Mouse (Mus musculus) heart, embryonic 11.5 days (tissue): ENCODE measurements at regions not wholly inside any gene's neighbourhood (a gene's known extent, or its start where the extent isn't known, plus 50 kb on each side); places are given as distances from the start of the nearest gene placed in this dataset.

Source experiments
- ATAC-seq: fragments of 200-750 bp; cut with Nextera tagmentation; replicated peaks from 2 replicates; pipeline ENCODE4 v1.8.0; 2017; ENCODE audit warnings: moderate library complexity; ENCODE audit not compliant: insufficient number of reproducible peaks, low FRiP score, low TSS enrichment
- H3K27ac ChIP-seq: fragments of 300-500 bp; sonication (generic); 2 replicates; pipeline ENCODE4 v1.5.1; 2014; ENCODE audit warnings: mild to moderate bottlenecking, low read depth, low read length
- H3K27me3 ChIP-seq: fragments of 300-500 bp; sonication (generic); 2 replicates; pipeline ENCODE4 v1.6.1; 2014; ENCODE audit warnings: mild to moderate bottlenecking, low read length, mixed read lengths; ENCODE audit not compliant: control insufficient read depth, insufficient read depth
- H3K36me3 ChIP-seq: fragments of 300-500 bp; sonication (generic); 2 replicates; pipeline ENCODE4 v1.6.1; 2014; ENCODE audit warnings: mild to moderate bottlenecking, low read length, moderate library complexity, mixed read lengths; ENCODE audit not compliant: control insufficient read depth, insufficient read depth
- H3K4me1 ChIP-seq: fragments of 300-500 bp; sonication (generic); 2 replicates; pipeline ENCODE4 v1.6.1; 2014; ENCODE audit warnings: low read length; ENCODE audit not compliant: control insufficient read depth, insufficient read depth
- H3K4me2 ChIP-seq: fragments of 300-500 bp; sonication (generic); 2 replicates; pipeline ENCODE4 v1.6.1; 2014; ENCODE audit warnings: mild to moderate bottlenecking, moderate library complexity
- H3K4me3 ChIP-seq: fragments of 300-500 bp; sonication (generic); 2 replicates; pipeline ENCODE4 v1.5.1; 2014; ENCODE audit warnings: low read depth, low read length
- H3K9ac ChIP-seq: fragments of 300-500 bp; sonication (generic); 2 replicates; pipeline ENCODE4 v1.6.1; 2014; ENCODE audit warnings: mild to moderate bottlenecking, low read depth, low read length, moderate library complexity
- H3K9me3 ChIP-seq: fragments of 300-500 bp; sonication (generic); replicated peaks from 2 replicates; pipeline ENCODE4 v1.6.1; 2016; ENCODE audit warnings: low read length; ENCODE audit not compliant: control insufficient read depth
- WGBS: fragments of 180-500 bp; shearing (Covaris S2); extraction: QIAGEN DNeasy Blood & Tissue Kit; methylation state at CpG from one replicate; pipeline ENCODE4 v1.1.7; 2014; ENCODE audit not compliant: insufficient replicate concordance; 5-methylcytosine and 5-hydroxymethylcytosine counted together

DNA sequence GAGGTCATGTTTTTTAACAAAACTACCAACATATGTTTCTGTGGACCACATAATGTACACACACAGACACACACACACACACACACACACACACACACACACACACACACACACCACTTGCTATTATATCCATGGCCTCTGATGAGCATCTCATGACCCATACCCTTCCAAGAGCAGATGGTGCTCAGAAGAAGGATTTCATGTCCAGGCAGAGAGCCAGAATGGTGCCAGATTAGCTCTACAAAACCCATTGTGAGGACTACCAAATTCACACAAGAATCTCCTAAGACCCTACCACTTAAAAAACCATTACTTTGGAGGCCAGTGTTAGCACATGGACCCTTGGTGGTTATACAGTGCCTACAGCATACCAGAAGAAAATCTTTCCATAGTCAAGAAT is 810.5 kb downstream of the Efnb2 start:
- no peak for ATAC-seq
- no peaks in the 10 kb centered on the region for H3K36me3 ChIP-seq
- no peak overlapping the region for H3K27ac ChIP-seq
- no peaks in the 10 kb centered on the region for H3K4me1 ChIP-seq
- H3K27me3 ChIP-seq: no peaks in the 10 kb centered on the region
- H3K9me3 ChIP-seq: no peaks in the 10 kb centered on the region
- H3K4me3 ChIP-seq: no peak overlapping the region
- H3K4me2 ChIP-seq: no peak overlapping the region
- no peak overlapping the region for H3K9ac ChIP-seq

DNA sequence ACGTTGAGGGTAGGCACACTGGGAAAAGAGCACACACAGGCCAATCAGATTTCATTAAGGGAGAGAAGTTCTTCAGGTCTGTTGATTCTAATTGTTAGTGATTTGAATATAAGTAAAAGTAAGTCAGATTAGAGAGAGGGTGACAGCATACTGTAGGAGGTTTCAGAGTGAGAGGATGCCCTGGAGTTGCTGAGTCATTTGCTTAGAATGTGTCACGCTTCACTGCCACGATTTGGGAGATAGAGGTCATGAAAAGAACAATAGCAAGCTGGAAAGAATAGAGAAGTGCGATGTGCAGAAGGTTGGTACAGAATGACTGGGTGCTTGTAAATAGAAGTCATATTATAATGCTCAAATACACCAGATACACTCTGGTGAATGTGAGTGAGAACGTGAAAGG is 829.1 kb downstream of the Efnb2 start:
- no peaks in the 10 kb centered on the region for H3K4me1 ChIP-seq
- WGBS: 61% methylated on average over 5 of the region's 5 CpGs
- H3K4me3 ChIP-seq: no peak overlapping the region
- H3K27ac ChIP-seq: no peak overlapping the region
- H3K27me3 ChIP-seq: no peaks in the 10 kb centered on the region
- no peak overlapping the region for H3K4me2 ChIP-seq
- ATAC-seq: no peak
- no peak overlapping the region for H3K9ac ChIP-seq
- H3K36me3 ChIP-seq: no peaks in the 10 kb centered on the region
- no peaks in the 10 kb centered on the region for H3K9me3 ChIP-seq

DNA sequence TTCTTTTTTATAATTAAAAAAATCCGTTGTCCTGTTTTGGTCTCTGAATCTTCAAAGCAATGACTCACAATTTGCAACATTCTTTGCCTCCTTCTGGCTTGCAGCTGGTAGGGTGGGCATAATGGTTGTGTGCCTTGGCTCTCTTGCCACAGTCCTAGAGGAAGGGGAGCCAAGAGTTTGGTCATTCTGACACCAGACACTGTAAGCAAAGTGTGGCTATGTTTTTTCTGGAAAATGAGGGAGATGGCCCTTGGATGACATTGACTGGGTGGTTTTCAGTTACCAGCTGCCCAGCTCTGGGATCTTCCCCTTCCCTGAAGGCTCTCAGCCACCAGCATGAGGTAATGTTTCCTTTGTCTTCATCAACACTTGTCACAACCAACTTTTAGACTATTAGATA is 833.2 kb downstream of the Efnb2 start:
- Histone ChIP-seq H3K4me1 (no peaks in the 10 kb centered on the region), H3K9me3 (no peaks in the 10 kb centered on the region), H3K27me3 (no peaks in the 10 kb centered on the region), H3K36me3 (no peaks in the 10 kb centered on the region), H3K4me3 (no peak overlapping the region), H3K9ac (no peak overlapping the region), H3K27ac (no peak overlapping the region), H3K4me2 (no peak overlapping the region)
- ATAC-seq: no peak
- WGBS: 68% methylated on average over 1 of the region's 1 CpGs

DNA sequence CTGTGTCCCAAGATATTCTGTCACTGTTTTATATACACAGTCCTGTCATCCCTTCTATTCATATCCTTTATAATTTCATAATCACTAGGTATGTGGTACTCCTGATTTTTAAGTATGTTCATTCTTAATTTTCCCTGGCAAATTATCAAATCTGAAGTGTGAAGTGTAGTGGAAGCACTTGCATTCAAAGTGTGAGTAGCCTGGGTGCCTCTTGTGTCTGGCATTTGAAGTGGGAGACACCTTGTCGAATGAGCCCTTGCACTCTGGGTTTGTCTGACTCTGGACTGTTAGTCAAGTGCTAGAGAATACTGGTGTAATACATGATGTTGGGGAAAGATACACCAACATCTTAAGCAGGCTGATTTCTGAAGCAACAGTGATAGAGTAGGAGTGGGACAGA is 852.6 kb downstream of the Efnb2 start:
- H3K4me2 ChIP-seq: no peak overlapping the region
- H3K9ac ChIP-seq: no peak overlapping the region
- H3K27me3 ChIP-seq: no peaks in the 10 kb centered on the region
- no peak for ATAC-seq
- no peaks in the 10 kb centered on the region for H3K36me3 ChIP-seq
- H3K9me3 ChIP-seq: no peaks in the 10 kb centered on the region
- WGBS: 48% methylated on average over 1 of the region's 1 CpGs
- H3K27ac ChIP-seq: no peak overlapping the region
- no peak overlapping the region for H3K4me3 ChIP-seq
- H3K4me1 ChIP-seq: no peaks in the 10 kb centered on the region

DNA sequence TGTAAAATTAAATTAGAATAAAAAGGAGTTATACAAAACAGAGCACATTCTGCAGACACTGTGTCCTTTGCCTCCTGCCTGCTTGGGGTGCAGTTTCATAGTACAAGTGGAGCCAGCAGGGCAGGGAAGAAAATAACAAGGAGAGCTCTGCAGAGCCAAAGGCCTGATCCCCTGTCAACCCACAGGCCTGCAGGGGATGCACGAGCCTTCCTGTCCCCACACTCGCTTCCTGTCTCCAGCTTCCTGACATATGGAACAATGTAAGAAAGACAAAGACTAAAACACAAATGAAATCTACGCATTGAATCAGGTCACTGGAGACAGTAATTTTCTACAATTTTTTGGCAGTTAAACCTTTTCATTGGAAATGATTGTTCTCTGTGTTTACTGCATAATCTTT is 861.8 kb downstream of the Efnb2 start:
- 49% methylated on average over 3 of the region's 3 CpGs for WGBS
- ATAC-seq: no peak
- no peak overlapping the region for H3K4me2 ChIP-seq

DNA sequence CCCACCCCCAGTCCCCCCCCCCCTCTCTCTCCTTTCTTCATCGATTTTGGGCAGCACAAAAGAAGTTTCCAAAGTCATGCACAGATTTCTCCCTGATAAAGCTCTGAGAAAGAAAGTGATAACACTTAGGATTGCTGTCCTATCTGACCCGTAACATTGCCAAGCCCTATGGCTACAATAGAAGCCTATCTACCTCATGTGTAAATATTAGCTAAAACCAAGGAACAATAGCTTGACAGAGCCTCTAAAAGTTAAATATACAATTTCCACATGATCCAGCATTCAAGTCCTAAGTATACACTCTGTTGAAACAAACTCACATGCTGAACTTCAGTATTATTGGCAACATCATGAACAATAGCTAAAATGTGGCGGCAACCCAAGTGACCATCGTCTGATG is 864.9 kb downstream of the Efnb2 start:
- Histone ChIP-seq H3K9ac (no peak overlapping the region), H3K4me3 (no peak overlapping the region), H3K4me1 (no peaks in the 10 kb centered on the region), H3K9me3 (no peaks in the 10 kb centered on the region), H3K27ac (no peak overlapping the region), H3K27me3 (no peaks in the 10 kb centered on the region), H3K4me2 (no peak overlapping the region), H3K36me3 (no peaks in the 10 kb centered on the region)
- no peak for ATAC-seq
- WGBS: 77% methylated on average over 4 of the region's 4 CpGs

More for the DNA sequence above, 861.8 kb downstream of the Efnb2 start:
- H3K4me3 ChIP-seq: no peak overlapping the region
- H3K9me3 ChIP-seq: no peaks in the 10 kb centered on the region
- H3K9ac ChIP-seq: no peak overlapping the region
- no peaks in the 10 kb centered on the region for H3K27me3 ChIP-seq
- H3K36me3 ChIP-seq: no peaks in the 10 kb centered on the region
- no peak overlapping the region for H3K27ac ChIP-seq
- no peaks in the 10 kb centered on the region for H3K4me1 ChIP-seq

DNA sequence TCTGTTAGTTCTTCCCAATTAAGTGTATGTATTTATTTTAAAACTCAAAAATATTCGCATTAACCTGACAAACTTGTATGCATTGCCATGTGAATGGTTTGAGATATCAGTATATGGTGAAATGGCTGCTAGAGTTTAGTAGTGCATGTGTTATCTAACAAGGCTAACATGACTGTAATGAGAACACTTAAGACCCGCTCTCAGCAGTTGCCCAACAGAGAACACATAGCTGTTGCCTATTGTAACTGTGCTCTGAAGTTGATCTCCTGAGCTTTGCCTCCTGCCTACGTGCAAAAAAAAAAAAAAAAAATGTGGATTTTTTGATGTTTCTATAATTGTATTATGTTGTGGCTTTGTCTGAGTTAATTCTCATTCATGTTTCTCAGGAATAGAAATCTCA is 897.2 kb downstream of the Efnb2 start:
- Histone ChIP-seq H3K4me2 (no peak overlapping the region), H3K36me3 (no peaks in the 10 kb centered on the region), H3K4me1 (no peaks in the 10 kb centered on the region), H3K4me3 (no peak overlapping the region), H3K9ac (no peak overlapping the region), H3K9me3 (no peaks in the 10 kb centered on the region), H3K27ac (no peak overlapping the region), H3K27me3 (no peaks in the 10 kb centered on the region)
- WGBS: 69% methylated on average over 3 of the region's 3 CpGs
- ATAC-seq: no peak

DNA sequence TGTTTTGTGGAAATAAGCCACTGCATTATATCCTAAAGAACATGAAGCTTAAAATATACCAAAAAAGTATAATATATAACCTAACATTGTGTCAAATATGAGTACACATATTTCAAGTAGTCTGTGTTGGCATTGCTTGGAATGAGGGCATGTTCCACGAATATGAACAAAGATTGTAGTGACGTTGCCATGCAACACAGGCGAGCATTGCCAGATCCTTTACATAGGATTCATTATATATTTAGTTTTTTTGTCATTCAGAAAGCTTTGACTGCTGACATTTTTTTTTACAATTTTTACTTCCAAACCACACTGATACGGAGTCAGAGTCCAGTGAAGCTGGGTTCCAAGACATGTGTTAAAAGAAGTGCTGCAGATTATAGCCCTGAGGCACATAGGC is 900.1 kb downstream of the Efnb2 start:
- H3K4me1 ChIP-seq: no peaks in the 10 kb centered on the region
- no peaks in the 10 kb centered on the region for H3K9me3 ChIP-seq
- no peak for ATAC-seq
- no peaks in the 10 kb centered on the region for H3K27me3 ChIP-seq
- no peak overlapping the region for H3K4me2 ChIP-seq
- H3K9ac ChIP-seq: no peak overlapping the region
- H3K4me3 ChIP-seq: no peak overlapping the region
- WGBS: 75% methylated on average over 4 of the region's 4 CpGs
- H3K27ac ChIP-seq: no peak overlapping the region
- no peaks in the 10 kb centered on the region for H3K36me3 ChIP-seq

DNA sequence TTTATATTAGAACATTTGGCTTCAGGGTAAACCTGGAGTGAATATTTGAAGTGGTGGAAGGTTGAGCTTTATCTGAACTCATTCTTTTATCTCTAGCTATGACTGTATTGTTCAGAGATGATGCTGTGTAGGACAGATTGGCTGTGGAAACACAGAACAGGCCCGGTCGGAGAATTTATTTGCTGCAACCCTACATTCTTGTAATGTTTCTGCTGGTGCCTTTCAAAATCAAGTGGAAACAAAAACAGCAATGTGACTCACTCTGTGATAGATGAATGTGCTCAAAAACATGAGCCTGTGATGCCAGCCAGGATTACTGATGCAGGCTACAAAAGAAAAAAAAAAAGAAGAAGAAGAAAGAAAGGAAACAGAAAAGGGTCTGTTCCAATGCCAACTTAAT is 928.3 kb downstream of the Efnb2 start:
- H3K4me2 ChIP-seq: no peak overlapping the region
- H3K36me3 ChIP-seq: no peaks in the 10 kb centered on the region
- H3K27me3 ChIP-seq: no peaks in the 10 kb centered on the region
- no peak overlapping the region for H3K4me3 ChIP-seq
- H3K9me3 ChIP-seq: no peaks in the 10 kb centered on the region
- no peak overlapping the region for H3K27ac ChIP-seq
- WGBS: 30% methylated on average over 2 of the region's 2 CpGs
- H3K9ac ChIP-seq: no peak overlapping the region
- ATAC-seq: no peak
- no peaks in the 10 kb centered on the region for H3K4me1 ChIP-seq
